Mouse (Mus musculus): Measurements from ENCODE around the gene Plac9a. TPM values are rescaled to one million over a fixed set of nuclear protein-coding genes. Genes with fewer than 3 reads are reported as not detected.

Gene Plac9a
- polyA plus RNA-seq (2017; shearing (Covaris generic)), result not detected

DNA sequence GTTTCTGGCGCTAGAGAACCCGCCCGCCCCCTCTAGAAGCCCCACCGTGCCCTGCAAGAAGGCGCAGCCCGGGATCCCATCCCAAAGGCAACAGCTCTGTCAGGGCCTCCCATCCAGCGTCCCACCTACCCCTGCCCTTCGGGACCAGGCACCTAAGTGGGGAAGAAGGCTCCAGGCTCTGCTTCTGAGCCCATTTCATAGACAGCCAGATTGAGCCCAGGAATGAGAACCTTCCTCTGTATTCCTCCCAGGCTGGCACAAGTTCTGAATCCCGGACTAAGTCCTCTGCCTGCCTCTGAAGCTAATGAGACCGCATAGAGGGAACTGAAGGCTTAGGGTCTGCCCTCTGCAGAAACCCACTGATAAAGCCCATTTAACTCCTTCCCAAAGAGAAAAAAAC lies at the start of gene Plac9a:
Gene Plac9a, minus strand, starts transcription at position 101 of the 400 bp plus-strand sequence.

DNA sequence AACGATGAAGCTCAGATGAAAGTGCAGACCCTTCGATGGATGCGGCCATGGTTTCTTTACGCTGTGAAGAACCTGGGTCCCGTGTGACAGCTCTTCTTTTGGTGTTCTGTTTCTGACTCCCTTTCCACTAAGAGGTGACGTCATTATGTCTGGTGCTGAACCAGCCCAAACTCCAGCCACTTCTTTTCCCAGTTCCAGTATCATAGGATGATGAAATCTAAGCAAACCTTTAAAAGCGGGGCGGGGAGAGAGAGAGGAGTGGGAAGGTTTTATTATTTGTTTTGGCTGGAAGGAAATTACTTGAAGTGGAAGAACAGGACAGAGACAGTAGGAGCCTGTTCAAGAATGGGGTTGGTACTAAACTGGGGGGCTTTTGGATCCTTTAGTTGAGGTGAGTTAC lies 35.1 kb upstream of the Plac9a start, which contains the start of gene Cphx1:
Gene Cphx1, plus strand, starts transcription at position 301 of the 400 bp plus-strand sequence.

DNA sequence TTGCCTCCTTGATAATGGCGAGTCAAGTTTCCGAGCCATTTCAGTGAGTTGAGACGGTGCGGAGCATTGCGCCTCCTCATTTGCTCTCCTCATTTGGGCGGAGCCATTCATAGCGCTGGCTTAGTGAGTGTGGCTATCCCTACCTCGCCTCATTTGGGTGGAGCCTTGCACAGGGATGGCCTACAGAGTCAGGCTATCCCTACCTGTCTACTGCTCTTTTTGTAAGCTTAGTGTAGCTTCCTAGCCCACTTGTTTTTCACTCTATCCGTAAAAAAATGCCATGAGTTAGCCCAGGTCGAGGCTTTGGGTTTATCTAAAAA lies 24.6 kb upstream of the Plac9a start, which contains the start of gene Tmem254a:
Gene Tmem254a, minus strand, starts transcription at position 111 of the 320 bp plus-strand sequence.

DNA sequence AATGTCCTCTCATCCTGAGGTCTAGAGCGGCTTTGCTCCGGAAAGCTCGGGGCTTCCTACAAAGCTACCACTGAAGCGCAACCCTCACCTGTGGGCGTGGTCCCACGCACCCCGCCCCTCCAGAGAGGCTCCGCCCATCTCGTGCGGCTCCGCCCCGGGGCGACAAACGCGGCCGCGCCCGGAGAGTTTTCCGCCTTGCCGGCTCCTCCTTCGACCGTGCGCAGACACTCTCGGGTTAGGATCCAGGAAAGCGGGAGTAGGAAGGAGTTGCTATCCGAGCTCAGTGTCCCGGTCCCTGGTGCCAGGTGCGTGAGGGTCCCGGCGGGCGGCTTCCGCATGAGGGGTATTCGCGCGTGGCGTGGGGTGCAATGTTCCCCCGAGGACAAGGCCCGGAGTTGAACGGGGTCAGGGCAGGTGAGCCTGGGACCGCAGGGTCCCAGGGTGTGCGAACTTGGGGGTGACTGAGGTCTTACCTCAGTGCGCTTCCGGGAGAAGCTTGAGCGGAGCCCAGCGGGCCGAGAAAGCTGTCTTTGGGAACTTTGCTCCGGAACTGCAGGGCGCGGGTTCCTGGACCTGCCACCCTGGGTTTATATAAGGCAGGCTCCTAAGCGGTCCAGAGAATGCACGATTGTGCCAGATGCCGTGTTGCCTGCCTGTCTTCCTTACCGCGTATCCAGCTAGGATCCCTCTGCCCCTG lies 60.8 kb downstream of the Plac9a start, which contains the start of gene Anxa11:
Gene Anxa11, plus strand, starts transcription at position 166 of the 697 bp plus-strand sequence.

Other genes with a start within 250 kb of the Plac9a start
- gene Ppif, start 208.9 kb downstream of the Plac9a start, polyA plus RNA-seq (2017; shearing (Covaris generic)), result 10 to 100 TPM; 37.0 to 48.1 TPM
- 1 to 10 TPM in 1 of 2 experiments, under 1 TPM in 1; 0.93 to 2.5 TPM for gene Zcchc24, start 134.1 kb downstream of the Plac9a start, polyA plus RNA-seq (2017; shearing (Covaris generic))
- 10 to 100 TPM; 52.7 to 74.8 TPM for gene Anxa11, start 60.9 kb downstream of the Plac9a start, polyA plus RNA-seq (2017; shearing (Covaris generic))
- gene Tmem254a, start 24.6 kb upstream of the Plac9a start, polyA plus RNA-seq (2017; shearing (Covaris generic)), result 1 to 10 TPM; 3.4 to 9.3 TPM
- gene Cphx1, start 35.2 kb upstream of the Plac9a start, polyA plus RNA-seq (2017; shearing (Covaris generic)), result under 1 TPM in 1 of 2 experiments, not detected in 1; 0.32 TPM
- under 1 TPM in 1 of 2 experiments, not detected in 1; 0.22 TPM for gene Duxbl1, start 75.5 kb upstream of the Plac9a start, polyA plus RNA-seq (2017; shearing (Covaris generic))
- gene Gm9780, start 139.6 kb upstream of the Plac9a start, polyA plus RNA-seq (2017; shearing (Covaris generic)), result not detected
- 100 to 1,000 TPM in 1 of 2 experiments, 10 to 100 TPM in 1; 75.8 to 118 TPM for gene Tmem254c, start 164.3 kb upstream of the Plac9a start, polyA plus RNA-seq (2017; shearing (Covaris generic))
- gene Cphx2, start 178.4 kb upstream of the Plac9a start, polyA plus RNA-seq (2017; shearing (Covaris generic)), result not detected
- gene Cphx3, start 179.2 kb upstream of the Plac9a start, polyA plus RNA-seq (2017; shearing (Covaris generic)), result not detected
- not detected for gene Duxbl2, start 215.2 kb upstream of the Plac9a start, polyA plus RNA-seq (2017; shearing (Covaris generic))

Data from activated CD4-positive, CD25-positive, alpha-beta regulatory T cell (primary cell).